Mouse (Mus musculus) common myeloid progenitor, adult 5-6 weeks (primary cell): Measurements from ENCODE around the gene Ascc3. TPM values are rescaled to one million over a fixed set of nuclear protein-coding genes. Genes with fewer than 3 reads are reported as not detected.

Experiments used
- ATAC-seq: replicated peaks from 2 replicates; pipeline ENCODE4 v1.8.0; 2016; ENCODE audit warnings: low read depth, mild to moderate bottlenecking, moderate TSS enrichment, inconsistent platforms; ENCODE audit not compliant: poor library complexity, severe bottlenecking
- total RNA-seq: library from RNA; stranded (forward); fragments of 200-1000, 187-1606 nt; gene quantifications from 2 replicates; pipeline ENCODE4 v1.2.3, GENCODE M21; 2017

The Ascc3 gene
- total RNA-seq, 1 experiment from 2014 or later, result 53.2 TPM

DNA sequence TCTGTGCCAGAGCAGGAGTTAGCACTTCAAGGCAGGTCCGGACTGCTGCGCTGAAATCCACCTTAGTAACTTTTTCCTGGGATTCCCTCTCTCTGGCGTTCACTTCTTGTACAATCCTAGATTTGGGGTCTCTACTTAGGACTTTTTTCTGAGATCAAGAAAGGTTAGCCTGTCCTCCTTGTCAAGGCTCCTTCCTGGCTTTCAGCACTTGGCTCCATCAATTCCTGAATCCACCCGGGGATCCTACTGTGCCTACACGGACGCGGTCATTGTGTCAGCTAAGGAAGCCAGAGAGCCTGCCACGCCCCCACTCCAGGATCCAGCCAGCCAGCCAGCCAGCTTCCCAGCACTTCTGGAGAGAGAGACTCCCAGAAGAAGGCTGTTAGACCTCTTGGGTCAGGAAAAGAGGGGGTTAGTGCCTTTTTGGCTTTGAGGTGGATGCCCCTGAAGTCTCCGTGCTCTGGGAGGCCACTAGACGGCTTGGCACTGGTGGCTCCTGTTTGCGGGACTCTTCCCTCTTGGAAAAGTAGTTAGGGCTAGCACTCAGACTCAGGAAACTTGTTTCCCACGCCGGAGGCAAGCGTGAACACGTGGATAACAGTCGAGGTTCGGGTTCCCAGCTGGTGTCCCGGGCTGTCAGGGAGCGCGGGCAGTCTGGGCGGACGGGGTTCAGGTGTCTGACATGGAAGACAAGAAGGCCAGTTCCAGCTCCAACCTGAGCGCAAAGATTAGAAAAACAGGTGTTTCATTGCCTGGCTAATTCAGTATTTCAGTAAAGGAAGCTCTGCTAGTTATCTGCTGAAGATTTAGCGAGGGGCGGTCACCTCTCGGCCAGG lies 299.6 kb downstream of the Ascc3 start:
- ATAC-seq, result no peak

DNA sequence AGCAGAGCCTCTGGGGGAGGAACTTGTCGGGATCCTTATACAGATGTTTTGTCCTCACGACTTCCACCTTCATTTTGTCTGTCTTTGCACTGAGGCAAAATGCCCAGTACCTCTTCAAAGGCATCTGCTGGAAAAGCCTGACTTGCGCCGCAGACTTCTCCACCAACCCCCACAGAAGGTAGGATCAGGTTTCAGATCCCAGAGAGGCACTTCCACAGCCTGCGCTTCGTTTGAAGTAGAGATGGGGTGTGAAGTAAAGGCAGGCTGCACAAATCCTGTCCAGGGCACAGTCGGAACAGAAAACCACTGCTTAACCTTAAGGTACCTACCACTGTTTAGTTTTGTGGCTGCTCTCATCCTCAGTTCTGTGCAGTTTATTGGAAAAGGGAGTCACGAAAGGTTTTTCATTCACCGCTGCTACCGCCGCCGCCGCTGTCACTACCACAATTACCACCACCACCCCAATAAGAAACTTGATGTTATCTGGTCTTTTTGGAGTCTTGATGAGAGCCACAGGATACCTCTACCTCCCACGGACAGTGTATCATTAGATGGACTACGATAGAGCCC lies 300.4 kb downstream of the Ascc3 start:
- ATAC-seq, result no peak

DNA sequence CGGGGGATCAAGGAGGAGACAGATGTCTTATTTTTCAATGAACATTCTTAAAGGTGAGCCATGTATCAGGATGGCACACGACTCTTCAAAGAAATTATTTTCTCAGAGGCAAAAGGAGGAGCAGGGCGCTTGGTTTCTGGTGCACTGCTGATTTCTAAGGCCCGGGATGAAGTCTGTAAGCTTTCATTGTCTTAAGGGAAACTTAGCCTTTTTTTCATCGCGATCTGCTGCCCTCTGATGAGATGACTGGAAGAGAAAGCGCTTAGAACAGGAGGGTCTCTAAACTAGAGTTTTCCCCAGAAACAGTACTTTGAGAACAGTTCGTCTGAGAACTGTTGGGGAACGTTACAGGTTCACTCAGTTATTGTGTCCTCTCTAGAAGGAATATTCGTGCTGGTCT lies 301.1 kb downstream of the Ascc3 start:
- no peak for ATAC-seq

DNA sequence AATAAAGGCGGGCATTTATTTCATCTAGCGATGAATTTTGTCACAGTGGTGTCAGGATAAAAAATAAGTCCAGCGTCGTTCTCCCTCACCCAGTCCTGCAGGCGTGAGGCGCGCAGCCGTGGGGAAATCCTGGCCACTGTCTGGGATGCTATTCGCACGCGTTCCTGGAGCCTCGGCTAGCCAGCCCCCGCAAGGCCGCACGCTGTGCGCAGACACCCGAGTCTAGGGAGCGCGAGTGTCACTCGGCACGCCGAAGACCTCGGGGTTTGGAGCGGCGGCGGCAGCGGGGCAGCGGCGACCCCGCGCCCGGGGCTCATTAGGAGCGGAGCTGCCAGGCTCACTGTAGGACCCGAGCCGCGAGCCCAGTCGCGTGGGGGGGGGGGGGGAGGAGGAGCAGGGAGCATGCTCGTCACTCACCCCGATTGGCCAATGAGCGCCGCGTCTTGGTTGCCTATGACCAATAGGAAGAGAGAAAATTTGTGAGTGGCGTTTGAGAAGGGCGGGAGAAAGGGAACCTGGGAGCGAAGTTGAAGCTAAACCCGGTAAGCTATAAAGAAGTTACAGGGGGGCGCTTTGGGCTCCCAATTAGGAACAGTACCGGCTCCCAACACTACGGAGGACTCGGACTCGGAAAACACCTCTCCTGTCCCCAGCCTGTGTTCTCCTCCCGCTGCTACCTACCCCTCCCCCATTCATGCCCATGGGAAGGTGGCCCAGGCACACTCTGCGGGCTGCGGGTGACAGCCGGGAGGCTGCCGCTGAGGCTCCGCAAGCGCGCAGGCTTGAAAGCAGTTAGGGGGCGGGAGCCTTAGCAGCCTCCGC lies 301.9 kb downstream of the Ascc3 start, which contains the start of gene Sim1:
TSS of gene Sim1 (plus strand) at position 585 of the 822 bp plus-strand sequence.
- peak; percentile 67 for ATAC-seq

DNA sequence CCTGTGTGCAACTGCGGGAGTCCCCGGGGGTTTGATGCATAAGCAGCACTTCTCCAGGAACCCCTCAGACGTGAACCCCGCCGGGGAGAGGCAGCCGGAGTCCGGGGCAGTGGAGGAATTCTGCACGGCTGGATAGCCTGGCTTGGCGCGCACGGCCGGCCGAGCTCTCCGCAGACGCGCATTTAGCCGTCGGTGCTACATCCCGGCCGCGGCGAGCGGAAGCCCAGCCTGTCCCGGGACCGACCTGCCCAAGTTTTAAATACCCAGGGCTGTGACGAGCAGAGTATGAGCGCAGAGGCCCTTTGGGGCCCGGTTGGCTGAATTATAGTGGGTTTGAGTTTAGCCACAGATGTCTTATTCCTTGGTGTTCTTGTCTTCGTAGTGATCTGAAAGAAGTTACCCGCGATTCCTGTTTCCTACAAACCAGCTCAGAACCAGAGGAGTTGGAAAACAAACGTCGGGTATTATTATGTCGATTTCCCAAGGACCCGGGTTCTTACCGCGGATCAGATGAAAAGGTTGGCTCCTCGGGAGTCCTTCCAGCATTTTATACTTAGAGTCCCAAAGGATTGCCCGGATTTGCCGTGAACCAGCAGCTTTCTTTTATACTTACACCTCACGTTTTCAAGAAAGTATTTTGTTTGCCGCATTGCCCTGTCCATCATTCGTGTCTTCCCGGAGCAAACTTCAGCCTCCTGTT lies 302.8 kb downstream of the Ascc3 start:
- ATAC-seq, result no peak

DNA sequence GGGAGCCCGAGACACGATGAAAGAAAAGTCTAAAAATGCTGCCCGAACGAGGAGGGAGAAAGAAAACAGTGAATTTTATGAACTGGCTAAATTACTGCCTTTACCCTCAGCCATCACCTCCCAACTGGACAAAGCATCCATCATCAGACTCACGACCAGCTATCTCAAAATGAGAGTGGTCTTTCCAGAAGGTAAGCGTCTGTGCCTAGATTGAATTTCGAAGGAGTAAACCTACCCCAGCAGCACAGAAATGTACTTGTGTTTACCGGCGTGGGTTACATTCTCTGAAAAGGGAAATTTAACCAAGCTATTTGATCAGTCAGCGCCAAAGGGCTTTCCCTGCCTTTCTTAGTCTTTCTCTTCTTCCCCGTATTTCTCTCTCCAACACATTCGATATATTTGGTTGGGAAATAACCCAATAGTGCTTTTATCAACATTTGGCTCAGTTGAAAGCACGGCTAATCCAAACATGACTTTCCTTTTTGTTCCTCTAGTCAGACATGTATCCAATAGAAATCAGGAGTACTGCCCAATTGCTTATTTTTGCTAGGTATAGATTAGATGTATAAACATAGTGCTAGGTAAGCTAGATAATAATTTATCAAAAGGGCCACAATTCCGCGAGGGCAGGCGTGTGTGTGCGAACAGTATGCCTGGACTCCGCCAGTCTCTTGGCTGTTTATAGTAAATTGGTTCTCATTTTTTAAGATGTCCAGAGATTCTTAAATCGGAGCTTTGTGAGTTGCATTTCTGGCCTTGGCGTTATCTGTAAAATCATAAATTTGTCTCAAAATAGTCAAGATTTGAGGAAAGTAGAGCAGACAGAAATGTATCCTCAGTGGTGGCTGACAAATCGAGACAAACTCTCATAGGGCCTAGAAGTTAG lies 303.7 kb downstream of the Ascc3 start:
- ATAC-seq, result no peak

DNA sequence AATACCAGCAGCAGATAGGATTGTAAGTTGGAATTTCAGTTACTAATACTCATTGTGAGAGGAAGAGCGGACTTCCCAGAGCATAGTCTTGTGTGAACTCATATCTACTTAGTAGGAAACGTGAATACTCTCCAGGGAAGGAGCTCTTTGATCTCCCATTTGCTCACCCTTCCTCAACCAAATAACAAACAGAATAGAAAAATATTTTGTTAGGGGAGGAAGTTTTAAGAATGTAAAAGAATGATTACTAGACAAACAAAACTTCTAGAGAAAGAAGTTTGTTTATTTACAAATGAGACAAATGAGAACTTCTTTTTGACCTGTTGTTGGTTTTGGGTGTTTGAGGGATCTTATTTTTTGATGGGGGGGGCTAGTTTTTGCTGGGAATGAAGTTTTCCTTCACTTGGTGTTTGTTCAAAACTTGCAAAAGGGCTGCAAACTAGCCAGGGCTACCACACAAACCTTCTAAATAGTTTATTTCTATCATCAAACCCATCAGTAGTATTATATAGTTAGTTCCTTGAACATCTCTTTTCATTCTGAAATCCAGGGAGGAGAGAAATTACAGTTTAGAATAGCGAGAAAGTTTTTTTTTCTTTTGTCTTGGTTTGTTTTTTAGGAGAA lies 304.4 kb downstream of the Ascc3 start:
- no peak for ATAC-seq

DNA sequence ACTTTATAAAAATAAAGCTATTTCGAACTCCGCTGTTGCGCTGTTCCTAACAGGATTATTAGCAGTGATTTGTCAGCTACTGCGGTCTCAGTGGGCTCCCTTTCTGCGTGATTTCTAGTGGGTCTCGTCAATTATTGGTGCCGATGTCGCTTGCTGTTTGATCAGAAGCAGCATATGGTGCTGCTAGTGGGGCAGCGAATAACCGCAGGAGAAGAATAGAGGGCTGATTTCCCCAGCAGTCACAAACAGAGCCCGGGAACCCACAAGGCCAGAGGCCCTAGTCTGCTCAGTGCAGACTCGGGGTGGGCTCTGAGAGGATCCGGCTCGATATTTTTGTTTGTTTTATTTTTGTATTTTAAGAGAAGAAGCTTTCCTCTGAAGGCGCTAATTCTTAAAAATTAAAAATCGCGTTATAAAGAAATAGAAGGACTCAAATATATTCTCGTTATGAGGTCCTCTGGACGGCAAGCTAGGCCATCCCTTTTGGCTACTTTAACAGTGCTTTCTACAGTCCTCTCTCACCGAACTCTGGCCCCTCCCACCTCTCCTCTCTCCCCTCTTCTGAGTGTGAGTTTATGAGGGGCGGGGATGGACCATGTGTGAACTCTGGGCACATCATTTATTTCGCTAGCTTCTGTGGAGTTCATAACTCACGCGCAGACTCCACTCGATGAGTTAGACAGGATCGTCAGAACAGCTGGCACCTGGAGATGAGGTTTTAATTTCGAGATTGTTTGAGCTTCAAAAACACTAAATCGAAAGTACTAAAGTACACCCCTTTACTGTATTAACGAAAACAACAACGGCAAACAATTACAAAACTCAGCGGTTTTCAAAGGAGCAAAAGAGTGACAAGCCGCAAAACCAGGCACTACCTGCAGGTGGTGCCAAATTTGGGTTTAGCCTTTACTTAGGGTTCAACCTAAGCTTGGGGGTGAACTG lies 305.3 kb downstream of the Ascc3 start:
- ATAC-seq, result peak; percentile 46

DNA sequence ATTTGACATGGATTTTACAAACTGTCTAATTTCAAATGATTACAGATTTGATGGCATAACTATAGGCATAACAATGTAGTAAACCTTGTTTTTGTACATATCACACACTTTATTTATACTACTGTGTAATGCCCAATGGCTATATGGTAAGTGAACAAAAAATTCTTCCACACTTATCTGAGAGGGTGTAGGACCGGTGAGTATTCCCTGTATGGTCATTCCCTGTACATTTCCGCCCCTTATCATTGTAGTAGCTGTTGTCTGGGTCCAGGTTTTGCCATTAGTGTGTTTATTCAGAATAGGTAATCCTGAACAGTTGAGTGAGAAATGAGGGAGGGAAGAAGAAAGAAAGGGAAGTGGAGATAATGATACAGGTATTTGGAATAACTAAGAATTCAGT lies 306.2 kb downstream of the Ascc3 start:
- no peak for ATAC-seq

DNA sequence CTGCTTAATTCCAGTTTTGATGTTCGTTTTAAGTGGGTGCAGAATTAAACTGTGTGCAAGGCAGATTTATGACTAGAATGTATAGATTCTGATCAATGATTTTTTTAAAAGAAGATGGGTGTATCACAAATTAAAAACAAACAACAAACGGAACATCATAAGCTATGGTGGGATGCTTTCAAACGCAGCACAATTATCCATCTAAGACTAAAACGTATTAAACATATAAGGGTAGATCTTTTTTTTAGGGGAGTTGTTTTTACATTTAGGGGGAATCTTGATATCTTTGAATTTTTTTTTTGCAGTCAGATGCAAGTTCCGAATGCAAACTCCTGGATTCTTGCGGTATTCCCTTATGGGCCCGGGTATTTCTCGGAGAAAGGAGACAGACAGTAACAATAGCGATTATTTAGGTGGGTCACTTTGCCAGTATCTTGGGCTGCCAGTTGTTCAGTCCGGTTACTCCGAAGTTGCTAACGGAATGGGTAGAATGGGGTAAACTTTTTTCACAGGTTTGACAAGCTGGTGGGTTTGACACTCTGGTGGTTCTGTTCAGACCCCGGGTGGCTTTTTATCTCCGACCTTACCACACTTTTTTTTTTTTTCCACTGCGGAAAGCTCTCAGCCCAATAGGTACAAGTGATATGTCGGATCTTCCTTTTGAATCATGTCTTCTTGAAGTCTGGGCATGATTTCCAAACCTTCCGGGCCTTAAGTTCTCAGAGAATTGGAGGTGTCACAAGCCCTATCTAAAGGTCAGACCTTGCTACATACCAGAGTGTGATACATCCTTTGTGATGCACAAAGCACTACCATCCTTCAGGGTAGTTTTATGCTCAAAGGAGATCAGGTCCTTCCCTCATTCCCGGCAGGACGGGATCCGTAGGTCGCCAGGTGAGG lies 307.6 kb downstream of the Ascc3 start:
- ATAC-seq, result no peak
